Mouse (Mus musculus): ENCODE data around the gene Zfpm1. TPM values are rescaled to one million over a fixed set of nuclear protein-coding genes. Genes with fewer than 3 reads are reported as not detected.

Zfpm1 gene
- total and polyA plus RNA-seq, 2 experiments, result 7.9 to 67.5 TPM

DNA sequence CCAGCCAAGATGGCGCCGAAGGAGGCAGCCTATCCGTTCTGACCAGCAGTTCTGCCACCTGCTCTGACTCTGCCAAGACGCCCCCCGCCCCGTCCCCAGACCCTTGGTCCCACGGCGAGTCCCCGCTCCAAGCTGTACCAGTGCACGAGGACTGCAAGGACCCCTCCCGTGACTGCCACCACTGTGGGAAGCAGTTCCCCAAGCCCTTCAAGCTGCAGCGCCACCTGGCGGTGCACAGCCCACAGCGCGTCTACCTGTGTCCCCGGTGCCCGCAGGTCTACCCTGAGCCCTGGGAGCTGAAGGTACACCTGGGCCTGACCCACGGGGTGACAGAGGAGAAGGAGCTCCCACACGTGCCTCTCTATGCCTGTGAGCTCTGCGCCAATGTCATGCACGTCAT is 12.5 kb upstream of the Zfpm1 start:
- H3K27me3 ChIP-seq (ENCODE audit: control insufficient read depth, insufficient read depth, low read length), result no peaks in the 10 kb centered on the region

GRCm38 (mm10) chr8:122270555-122270954 is 11.4 kb upstream of the Zfpm1 start:
- no peaks in the 10 kb centered on the region for H3K36me3 ChIP-seq (ENCODE audit: control insufficient read depth, insufficient read depth, low read length)
- WGBS, result 84% methylated on average over 7 of the region's 7 CpGs
- no peaks in the 10 kb centered on the region for H3K79me2 ChIP-seq (ENCODE audit: control insufficient read depth, insufficient read depth, low read length)

More for the DNA sequence above, 12.5 kb upstream of the Zfpm1 start:
- peak overlapping the region; percentile 56 for H3K9ac ChIP-seq (ENCODE audit: low read depth, low read length)
- TF ChIP-seq POLR2A (IDR thresholded peaks at IDR 0.05; ENCODE audit: extremely low read depth, insufficient read depth, low read length) (no peak), CTCF (IDR thresholded peaks at IDR 0.05; ENCODE audit: low read depth, low read length) (peak; percentile 91)
- H3K27ac ChIP-seq (replicated peaks; ENCODE audit: insufficient read depth, low read depth, low read length), result no peak overlapping the region
- no peaks in the 10 kb centered on the region for H3K36me3 ChIP-seq (ENCODE audit: control insufficient read depth, insufficient read depth, low read length)
- peaks cover 1% of the 10 kb centered on the region; the same call in 1 of the 2 replicates for H3K4me1 ChIP-seq (ENCODE audit: control insufficient read depth, insufficient read depth, low read length)
- WGBS, result 4% methylated on average over 21 of the region's 21 CpGs
- peak overlapping the region; percentile 51; the same call in 1 of the 2 replicates for H3K4me3 ChIP-seq (ENCODE audit: insufficient read depth, low read depth, low read length)
- no peaks in the 10 kb centered on the region for H3K79me2 ChIP-seq (ENCODE audit: control insufficient read depth, insufficient read depth, low read length)
- DNase-seq (ENCODE audit: extremely low read depth, low read depth, low spot score), result peak; percentile 26

GRCm38 (mm10) chr8:122273152-122273551 is 8.8 kb upstream of the Zfpm1 start:
- Histone ChIP-seq H3K36me3 (ENCODE audit: control insufficient read depth, insufficient read depth, low read length) (no peaks in the 10 kb centered on the region), H3K4me1 (ENCODE audit: control insufficient read depth, insufficient read depth, low read length) (peaks cover 8% of the 10 kb centered on the region; the same call in 1 of the 2 replicates), H3K9ac (ENCODE audit: low read depth, low read length) (no peak overlapping the region), H3K27me3 (ENCODE audit: control insufficient read depth, insufficient read depth, low read length) (no peaks in the 10 kb centered on the region), H3K4me3 (ENCODE audit: insufficient read depth, low read depth, low read length) (no peak overlapping the region), H3K27ac (replicated peaks; ENCODE audit: insufficient read depth, low read depth, low read length) (no peak overlapping the region), H3K79me2 (ENCODE audit: control insufficient read depth, insufficient read depth, low read length) (no peaks in the 10 kb centered on the region)
- WGBS, result 4% methylated on average over 5 of the region's 5 CpGs
- peak; percentile 58 for DNase-seq (ENCODE audit: extremely low read depth, low read depth, low spot score)
- TF ChIP-seq CTCF (IDR thresholded peaks at IDR 0.05; ENCODE audit: low read depth, low read length) (peak; percentile 99), POLR2A (IDR thresholded peaks at IDR 0.05; ENCODE audit: extremely low read depth, insufficient read depth, low read length) (no peak)

More at GRCm38 (mm10) chr8:122270555-122270954, 11.4 kb upstream of the Zfpm1 start:
- Histone ChIP-seq H3K4me3 (ENCODE audit: insufficient read depth, low read depth, low read length) (no peak overlapping the region), H3K4me1 (ENCODE audit: control insufficient read depth, insufficient read depth, low read length) (peaks cover 8% of the 10 kb centered on the region; the same call in 1 of the 2 replicates), H3K27me3 (ENCODE audit: control insufficient read depth, insufficient read depth, low read length) (no peaks in the 10 kb centered on the region), H3K27ac (replicated peaks; ENCODE audit: insufficient read depth, low read depth, low read length) (no peak overlapping the region), H3K9ac (ENCODE audit: low read depth, low read length) (no peak overlapping the region)
- DNase-seq (ENCODE audit: extremely low read depth, low read depth, low spot score), result no peak
- no peak for TF ChIP-seq POLR2A (IDR thresholded peaks at IDR 0.05; ENCODE audit: extremely low read depth, insufficient read depth, low read length)
- TF ChIP-seq CTCF (IDR thresholded peaks at IDR 0.05; ENCODE audit: low read depth, low read length), result no peak

GRCm38 (mm10) chr8:122273826-122274225 is 8.1 kb upstream of the Zfpm1 start:
- DNase-seq (ENCODE audit: extremely low read depth, low read depth, low spot score), result no peak
- no peak overlapping the region for H3K4me3 ChIP-seq (ENCODE audit: insufficient read depth, low read depth, low read length)
- no peaks in the 10 kb centered on the region for H3K79me2 ChIP-seq (ENCODE audit: control insufficient read depth, insufficient read depth, low read length)
- H3K27ac ChIP-seq (replicated peaks; ENCODE audit: insufficient read depth, low read depth, low read length), result no peak overlapping the region
- no peak for TF ChIP-seq CTCF (IDR thresholded peaks at IDR 0.05; ENCODE audit: low read depth, low read length)
- TF ChIP-seq POLR2A (IDR thresholded peaks at IDR 0.05; ENCODE audit: extremely low read depth, insufficient read depth, low read length), result no peak
- H3K27me3 ChIP-seq (ENCODE audit: control insufficient read depth, insufficient read depth, low read length), result no peaks in the 10 kb centered on the region
- WGBS, result 63% methylated on average over 7 of the region's 7 CpGs
- no peak overlapping the region for H3K9ac ChIP-seq (ENCODE audit: low read depth, low read length)
- peaks cover 8% of the 10 kb centered on the region; the same call in 1 of the 2 replicates for H3K4me1 ChIP-seq (ENCODE audit: control insufficient read depth, insufficient read depth, low read length)
- H3K36me3 ChIP-seq (ENCODE audit: control insufficient read depth, insufficient read depth, low read length), result no peaks in the 10 kb centered on the region

DNA sequence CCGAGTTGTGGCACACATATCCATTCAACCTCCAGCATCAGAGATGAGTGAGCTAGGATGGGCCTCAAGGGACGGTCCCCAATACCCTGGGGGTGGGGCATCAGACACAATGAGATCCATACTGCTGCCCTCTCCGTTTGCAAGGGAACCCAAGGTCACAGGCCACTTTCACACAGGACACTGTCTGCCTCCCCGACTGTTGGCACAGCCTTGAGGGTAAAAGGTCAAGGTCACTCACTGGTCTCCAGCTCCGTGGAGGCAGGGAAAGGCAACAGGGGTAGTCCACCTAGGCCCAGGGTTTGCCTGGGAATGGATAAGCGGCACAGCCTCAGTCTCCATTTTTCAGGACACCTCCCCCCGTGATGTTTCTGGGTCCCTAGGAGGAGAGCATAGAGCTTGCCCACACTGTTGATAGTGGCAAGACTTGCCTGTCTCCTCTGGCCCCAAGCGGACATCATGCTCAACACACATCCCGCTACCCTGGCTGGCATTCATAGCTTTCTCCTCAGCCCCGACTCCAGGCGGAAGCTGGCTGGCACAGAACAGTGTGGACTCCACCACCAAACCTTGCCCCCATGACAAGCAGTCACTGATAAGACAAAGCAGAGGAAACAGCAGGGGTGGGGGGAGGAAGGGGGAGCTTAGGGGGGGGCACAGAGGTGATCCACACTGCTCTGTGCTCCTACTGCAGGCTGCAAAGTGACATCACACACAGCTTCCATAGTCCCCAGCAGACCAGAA is 7.1 kb upstream of the Zfpm1 start:
- Histone ChIP-seq H3K79me2 (ENCODE audit: control insufficient read depth, insufficient read depth, low read length) (no peaks in the 10 kb centered on the region), H3K27me3 (ENCODE audit: control insufficient read depth, insufficient read depth, low read length) (no peaks in the 10 kb centered on the region), H3K9ac (ENCODE audit: low read depth, low read length) (no peak overlapping the region), H3K4me3 (ENCODE audit: insufficient read depth, low read depth, low read length) (no peak overlapping the region), H3K4me1 (ENCODE audit: control insufficient read depth, insufficient read depth, low read length) (peaks cover 8% of the 10 kb centered on the region; the same call in 1 of the 2 replicates), H3K27ac (replicated peaks; ENCODE audit: insufficient read depth, low read depth, low read length) (no peak overlapping the region), H3K36me3 (ENCODE audit: control insufficient read depth, insufficient read depth, low read length) (no peaks in the 10 kb centered on the region)
- WGBS, result 42% methylated on average over 11 of the region's 11 CpGs
- TF ChIP-seq CTCF (IDR thresholded peaks at IDR 0.05; ENCODE audit: low read depth, low read length), result no peak
- no peak for TF ChIP-seq POLR2A (IDR thresholded peaks at IDR 0.05; ENCODE audit: extremely low read depth, insufficient read depth, low read length)
- peak; percentile 39 for DNase-seq (ENCODE audit: extremely low read depth, low read depth, low spot score)

DNA sequence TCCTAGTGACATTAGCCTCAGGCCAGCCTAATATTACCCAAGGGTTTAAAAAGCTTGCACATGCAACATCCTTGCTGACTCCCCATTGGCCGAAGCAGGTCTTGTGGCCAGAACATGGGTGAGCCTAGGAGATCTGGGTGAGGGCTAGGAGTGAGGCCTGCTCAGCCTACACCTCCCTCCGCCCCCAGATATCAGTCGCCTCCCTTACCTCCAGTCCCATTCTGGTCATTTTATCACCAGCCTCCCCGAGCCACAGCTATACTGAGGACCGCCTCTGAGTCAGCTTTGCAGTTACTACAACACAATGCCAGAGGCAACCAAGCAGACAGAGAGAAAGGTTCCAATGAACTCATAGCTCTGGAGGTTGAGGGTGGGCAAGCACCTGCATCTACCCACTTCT is 5.6 kb upstream of the Zfpm1 start:
- TF ChIP-seq CTCF (IDR thresholded peaks at IDR 0.05; ENCODE audit: low read depth, low read length) (no peak), POLR2A (IDR thresholded peaks at IDR 0.05; ENCODE audit: extremely low read depth, insufficient read depth, low read length) (no peak)
- Histone ChIP-seq H3K4me1 (ENCODE audit: control insufficient read depth, insufficient read depth, low read length) (peaks cover 11% of the 10 kb centered on the region), H3K4me3 (ENCODE audit: insufficient read depth, low read depth, low read length) (no peak overlapping the region), H3K27me3 (ENCODE audit: control insufficient read depth, insufficient read depth, low read length) (no peaks in the 10 kb centered on the region), H3K79me2 (ENCODE audit: control insufficient read depth, insufficient read depth, low read length) (no peaks in the 10 kb centered on the region), H3K27ac (replicated peaks; ENCODE audit: insufficient read depth, low read depth, low read length) (no peak overlapping the region), H3K36me3 (ENCODE audit: control insufficient read depth, insufficient read depth, low read length) (no peaks in the 10 kb centered on the region), H3K9ac (ENCODE audit: low read depth, low read length) (no peak overlapping the region)
- no peak for DNase-seq (ENCODE audit: extremely low read depth, low read depth, low spot score)
- 97% methylated on average over 5 of the region's 5 CpGs for WGBS

Measured in liver, adult 2 months (tissue).